Comparison of ENCODE assay signal across 22 mouse cellular contexts in the genomic region with DNA sequence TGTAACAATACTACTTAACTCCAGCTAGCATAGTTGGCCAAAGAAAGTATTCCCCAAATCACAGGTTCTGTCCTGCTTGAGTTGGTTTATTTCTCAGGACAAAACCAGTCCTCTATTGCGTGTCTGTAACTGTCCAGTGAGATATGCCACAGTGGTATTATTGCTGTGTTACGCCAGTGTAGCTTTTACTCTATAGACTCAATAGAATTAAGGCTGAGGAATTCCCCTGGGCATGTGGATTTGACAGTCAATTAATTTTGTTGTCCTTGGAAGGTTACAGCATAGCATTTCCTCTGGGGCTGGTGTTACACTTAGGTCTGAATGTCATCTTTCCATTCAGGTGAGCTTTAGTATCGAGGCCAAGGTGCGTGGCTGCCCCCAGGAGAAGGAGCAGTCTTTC. TPM values are rescaled to one million over a fixed set of nuclear protein-coding genes. Genes with fewer than 3 reads are reported as not detected.
"Had no signal": no experiment of that assay in that cellular context is flagged by ENCODE, and none has a peak within 500 bp of the region (broad histone marks: within the 10 kb centered on the region; RNA-seq: fewer than 3 reads in every experiment).

No protein-coding gene starts in this region.

- DNase-seq: lung, adult 18-20 months; lung, embryonic 14.5 days; lung, postnatal 10 days; lung, postnatal 4 days; retina, postnatal 1 day; right cerebral cortex, postnatal 14 days; thymus, adult 2 months; thymus, postnatal 25 days; thymus, postnatal 4 days had no signal

- H3K27ac ChIP-seq: liver, embryonic 14.5 days; midbrain, embryonic 12.5 days; midbrain, embryonic 15.5 days; neural tube, embryonic 13.5 days; neural tube, embryonic 15.5 days; stomach, embryonic 15.5 days; stomach, postnatal 0 days had no signal

- H3K9me3 ChIP-seq: midbrain, embryonic 10.5 days; midbrain, embryonic 12.5 days; midbrain, embryonic 15.5 days; neural tube, embryonic 13.5 days; neural tube, embryonic 15.5 days; stomach, embryonic 15.5 days had no signal

- ATAC-seq: midbrain, embryonic 15.5 days had no signal

- H3K27me3 ChIP-seq: midbrain, embryonic 12.5 days; midbrain, embryonic 15.5 days; neural tube, embryonic 13.5 days; neural tube, embryonic 15.5 days; stomach, embryonic 15.5 days had no signal

- H3K4me3 ChIP-seq: midbrain, embryonic 10.5 days; midbrain, embryonic 12.5 days; midbrain, embryonic 15.5 days; myocyte; neural tube, embryonic 13.5 days; neural tube, embryonic 15.5 days; stomach, embryonic 15.5 days had no signal

- H3K36me3 ChIP-seq: midbrain, embryonic 10.5 days; midbrain, embryonic 12.5 days; midbrain, embryonic 15.5 days; neural tube, embryonic 13.5 days; neural tube, embryonic 15.5 days; stomach, embryonic 15.5 days had no signal

- H3K4me1 ChIP-seq: midbrain, embryonic 12.5 days; midbrain, embryonic 15.5 days; neural tube, embryonic 13.5 days; neural tube, embryonic 15.5 days; stomach, embryonic 15.5 days had no signal

RNA-seq across cellular contexts. Expression of a gene that starts 42.3 kb away (rescaled TPM):
- total RNA-seq: megakaryocyte-erythroid progenitor cell, adult 5-6 weeks had no signal
- polyA plus RNA-seq: lung, embryonic 14.5 days; midbrain, embryonic 10.5 days; midbrain, embryonic 12.5 days; myocyte; neural tube, embryonic 11.5 days; neural tube, embryonic 13.5 days; spleen, adult 2 months; urinary bladder, adult 2 months had no signal
